Mouse (Mus musculus): ENCODE results near the gene Fanca.
"Not testable (repeated sequence)": the region's sequence is repeated elsewhere in the genome, so short reads cannot be mapped to it uniquely, and the experiment has no call there.

The Fanca gene

GRCm38 (mm10) chr8:123267926-123268656 is 50.3 kb downstream of the Fanca start:
- no peak for DNase-seq

DNA sequence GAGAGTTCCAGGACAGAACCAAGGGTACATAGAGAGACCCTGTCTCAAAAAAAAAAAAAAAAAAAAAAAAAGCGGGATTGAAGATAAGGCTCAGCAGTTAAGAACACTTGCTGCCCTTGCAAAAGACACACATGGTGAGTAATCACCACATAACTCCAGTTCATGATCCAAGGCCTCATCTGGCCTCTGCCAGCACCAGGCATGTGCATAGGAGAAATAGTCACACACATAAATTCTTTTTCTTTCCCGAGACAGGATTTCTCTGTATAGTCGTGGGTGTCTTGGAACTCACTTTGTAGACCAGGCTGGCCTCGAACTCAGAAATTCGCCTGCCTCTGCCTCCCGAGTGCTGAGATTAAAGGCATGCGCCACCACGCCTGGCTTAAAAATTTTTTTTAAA is 60.8 kb downstream of the Fanca start:
- not testable (repeated sequence) for DNase-seq

DNA sequence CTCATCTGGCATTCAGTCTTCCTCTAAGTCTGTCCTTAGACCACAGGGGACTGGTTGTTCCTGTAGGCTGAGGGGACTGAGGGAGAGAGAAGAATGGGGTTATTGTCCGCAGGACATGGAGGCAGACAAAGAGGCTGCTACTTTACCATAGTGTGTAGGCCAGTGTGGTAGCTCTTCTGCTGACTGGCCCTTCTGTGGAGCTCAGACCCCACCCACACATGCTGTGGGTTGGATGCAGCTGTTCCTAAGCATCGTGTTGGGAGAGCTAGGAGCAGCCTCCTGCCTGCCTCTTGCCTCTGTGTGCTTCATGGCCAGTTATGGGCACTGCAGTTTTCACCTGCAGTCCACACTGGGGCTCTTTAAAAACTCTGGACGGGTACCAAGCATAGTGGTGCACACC is 61.3 kb downstream of the Fanca start:
- no peak for DNase-seq

- DNase-seq: no peak
Observed at GRCm38 (mm10) chr8:123255170-123255569, 63.2 kb downstream of the Fanca start.

- peak; percentile 88 for DNase-seq
Observed at GRCm38 (mm10) chr8:123254099-123254885, 64.1 kb downstream of the Fanca start, which contains the start of the genes Zfp276 and Vps9d1. Zfp276 (plus strand) TSS chr8:123254195. Vps9d1 (minus strand) TSS chr8:123254348.

- no peak for DNase-seq
Observed at GRCm38 (mm10) chr8:123253451-123254098, 64.8 kb downstream of the Fanca start.

DNA sequence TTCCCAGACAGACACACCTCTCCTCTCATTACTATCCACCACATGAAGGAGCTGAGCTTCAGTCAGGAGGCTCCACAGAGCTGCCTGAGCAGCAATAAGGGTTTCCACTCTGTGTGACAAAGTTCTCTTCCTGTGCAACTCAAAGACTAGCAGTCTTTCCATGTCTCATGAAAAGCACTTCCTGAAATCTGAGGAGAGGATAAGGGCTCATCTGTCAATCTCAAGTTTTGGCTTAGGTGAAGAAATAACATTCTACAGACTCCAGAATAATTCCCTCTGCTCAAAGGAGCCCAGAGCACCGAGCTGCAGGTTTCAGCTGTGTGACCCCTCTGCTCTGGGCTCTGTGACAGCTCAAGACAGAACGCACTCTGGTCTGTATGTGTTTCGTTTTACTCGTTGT is 65.5 kb downstream of the Fanca start:
- DNase-seq: no peak

DNA sequence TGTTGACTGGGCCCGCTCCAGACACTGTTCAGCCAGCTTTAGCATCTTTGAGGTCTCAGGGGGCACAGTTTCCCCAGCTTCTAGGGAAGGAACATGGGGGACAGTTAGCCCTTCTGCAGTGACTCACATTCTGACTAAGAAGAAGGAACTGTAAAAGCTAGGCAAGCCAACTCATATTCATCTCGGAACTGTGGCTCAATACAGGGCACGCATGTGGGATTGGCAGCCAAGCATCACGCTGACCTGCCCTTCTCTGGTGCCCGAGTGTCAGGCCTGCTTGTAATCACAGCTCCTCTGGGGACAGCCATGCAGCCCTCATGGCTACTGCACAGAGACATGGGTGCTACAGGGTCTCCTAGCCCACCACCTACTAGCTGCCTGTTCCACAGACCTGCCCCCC is 67.4 kb downstream of the Fanca start:
- no peak for DNase-seq

GRCm38 (mm10) chr8:123248596-123248995 is 69.8 kb downstream of the Fanca start:
- DNase-seq: no peak

GRCm38 (mm10) chr8:123247748-123248147 is 70.6 kb downstream of the Fanca start:
- no peak for DNase-seq

DNA sequence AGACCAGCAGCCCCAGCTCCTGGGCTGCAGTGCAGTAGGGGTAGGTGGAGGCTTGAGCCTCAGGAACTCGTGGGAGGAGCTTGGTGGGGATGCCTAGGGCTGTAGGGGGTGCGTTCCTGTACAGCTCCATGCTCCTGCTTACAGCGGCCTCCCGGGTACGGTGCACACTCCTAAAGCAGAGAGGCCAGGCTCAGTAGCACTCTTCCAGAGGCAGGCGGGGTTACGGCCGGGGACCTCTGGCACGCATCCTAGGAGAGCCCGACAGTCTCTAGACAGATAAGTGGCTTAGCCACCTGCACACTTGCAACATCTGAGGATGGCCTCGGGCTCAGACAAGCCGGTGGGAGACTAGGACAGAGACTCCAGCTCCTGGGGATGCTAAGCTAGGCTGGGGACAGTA is 72.8 kb downstream of the Fanca start:
- no peak for DNase-seq

DNA sequence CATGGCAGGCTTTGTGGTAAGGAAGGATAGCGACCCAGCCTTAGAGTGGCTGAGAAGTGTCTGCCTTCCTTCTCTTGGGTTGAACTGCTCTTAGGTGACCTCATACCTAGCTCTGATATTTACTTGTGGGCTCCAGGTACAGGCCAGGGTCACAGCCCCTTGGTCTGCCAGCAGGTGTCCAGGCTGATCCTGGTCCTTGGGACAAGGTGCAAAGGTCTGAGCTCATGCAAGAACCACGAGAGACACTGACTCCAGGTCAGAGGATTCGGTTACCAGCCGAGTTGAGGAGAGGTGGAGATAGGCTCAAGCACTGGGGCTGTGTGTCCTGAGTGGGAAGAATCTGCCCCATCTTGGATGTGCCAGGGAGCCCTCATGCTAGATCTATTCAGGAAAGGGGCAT is 74.0 kb downstream of the Fanca start:
- DNase-seq: no peak

- DNase-seq: no peak
Observed at GRCm38 (mm10) chr8:123243053-123243452, 75.3 kb downstream of the Fanca start.

- no peak for DNase-seq
Observed at GRCm38 (mm10) chr8:123242107-123242923, 76.1 kb downstream of the Fanca start.

GRCm38 (mm10) chr8:123239398-123239797 is 79.0 kb downstream of the Fanca start:
- no peak for DNase-seq

- peak; percentile 97 for DNase-seq
Observed at GRCm38 (mm10) chr8:123235520-123236497, 82.6 kb downstream of the Fanca start, which contains the start of gene Spata2l. Spata2l (minus strand) TSS chr8:123236233.

GRCm38 (mm10) chr8:123234918-123235519 is 83.4 kb downstream of the Fanca start:
- no peak for DNase-seq

GRCm38 (mm10) chr8:123233760-123234159 is 84.6 kb downstream of the Fanca start:
- DNase-seq: no peak

DNA sequence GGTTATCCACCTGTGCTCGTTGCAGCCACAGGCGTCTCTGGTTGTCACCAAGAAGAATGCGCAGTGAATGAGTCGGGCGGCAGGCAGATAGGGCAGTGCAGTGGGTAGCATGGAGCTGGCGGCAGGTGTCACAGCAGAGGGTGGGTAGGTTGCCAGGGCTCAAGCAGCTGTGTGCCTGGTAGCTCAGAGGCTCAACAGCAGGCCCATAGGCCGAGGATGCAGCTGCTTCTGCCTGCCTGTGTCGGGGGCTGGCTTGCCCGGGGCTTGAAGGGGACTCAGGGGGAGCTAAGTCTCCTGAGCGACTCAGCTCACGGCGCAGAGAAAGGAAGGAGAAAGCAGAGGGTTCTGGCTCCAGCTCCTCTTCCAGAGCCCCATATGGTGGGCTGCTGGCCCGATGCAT is 85.1 kb downstream of the Fanca start:
- DNase-seq: no peak

GRCm38 (mm10) chr8:123232553-123232952 is 85.8 kb downstream of the Fanca start:
- DNase-seq: no peak

DNA sequence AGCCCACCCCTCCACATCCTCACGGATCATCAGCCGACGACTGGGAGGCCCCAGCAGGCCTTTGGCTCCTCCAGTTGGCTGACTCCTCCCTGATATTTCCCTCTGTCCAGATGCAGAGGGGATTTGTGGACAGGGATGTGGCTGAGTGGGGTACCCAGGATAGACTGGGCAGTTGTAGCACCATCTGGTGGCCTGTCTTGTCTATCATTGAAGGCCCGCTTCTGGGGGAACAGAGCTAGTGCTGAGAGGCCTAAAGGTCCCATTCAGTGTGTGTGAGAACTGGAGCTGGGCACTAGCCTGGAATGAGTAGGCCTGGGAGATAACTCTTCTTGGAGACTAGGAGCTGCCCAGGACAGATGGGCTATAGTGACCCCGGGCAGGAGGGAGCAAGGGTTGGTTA is 86.6 kb downstream of the Fanca start:
- DNase-seq: no peak
